Mouse (Mus musculus) C2C12 (cell line): ENCODE data around the gene Fat4.

Experiments used
- CEBPB ChIP-seq: IDR thresholded peaks from one replicate; pipeline ENCODE4 v1.6.1; 2011; ENCODE audit warnings: low read depth, mild to moderate bottlenecking, control low read depth, moderate library complexity
- CTCF ChIP-seq: IDR thresholded peaks from one replicate; pipeline ENCODE4 v1.5.1; 2011; ENCODE audit not compliant: control insufficient read depth, insufficient read depth, insufficient read length
- MAX ChIP-seq: IDR thresholded peaks from one replicate; pipeline ENCODE4 v1.6.1; 2011; ENCODE audit warnings: mild to moderate bottlenecking, control low read depth
- MYOG ChIP-seq: IDR thresholded peaks from one replicate; pipeline ENCODE4 v1.6.1; 2011; ENCODE audit not compliant: control insufficient read depth, insufficient read length; ENCODE audit errors: extremely low read depth
- USF1 ChIP-seq: IDR thresholded peaks from one replicate; pipeline ENCODE4 v1.6.1; 2011; ENCODE audit warnings: low read depth, mild to moderate bottlenecking, control low read depth, moderate library complexity

DNA sequence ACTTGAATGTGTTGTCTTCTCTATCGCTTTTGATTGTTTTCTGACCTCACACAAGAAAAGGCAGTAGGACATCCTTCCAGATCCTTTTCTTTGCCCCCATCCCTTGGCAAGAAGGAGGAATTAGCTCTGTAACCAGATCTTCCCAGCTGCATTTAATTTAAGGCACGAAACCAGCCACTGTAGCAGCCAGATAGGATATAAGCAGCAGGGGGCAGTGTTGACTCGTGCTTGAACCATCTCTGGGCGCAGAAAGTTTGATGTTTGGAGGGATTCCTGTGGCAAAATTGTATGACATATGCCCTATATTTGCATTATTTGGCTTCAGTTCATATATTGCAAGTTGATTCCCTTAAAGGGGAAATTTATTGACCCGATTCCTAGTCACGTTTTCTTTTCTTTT lies 2.5 kb upstream of the Fat4 start:
- TF ChIP-seq CTCF (peak; percentile 65), USF1 (no peak), MYOG (no peak), CEBPB (no peak), MAX (no peak)
